Mouse (Mus musculus) heart, embryonic 16.5 days (tissue): Measurements from ENCODE around the gene Upk1a. TPM values are rescaled to one million over a fixed set of nuclear protein-coding genes. Genes with fewer than 3 reads are reported as not detected.

ENCODE experiments used
- ATAC-seq: fragments of 200-750 bp; cut with Nextera tagmentation; replicated peaks from 2 replicates; pipeline ENCODE4 v1.8.0; 2017; ENCODE audit warnings: moderate number of reproducible peaks; ENCODE audit not compliant: insufficient read depth, low FRiP score; ENCODE audit errors: extremely low read depth
- H3K27ac ChIP-seq: fragments of 300-500 bp; sonication (generic); 2 replicates; pipeline ENCODE4 v1.5.1; 2014; ENCODE audit warnings: mild to moderate bottlenecking, low read length, control low read depth, moderate library complexity
- H3K27me3 ChIP-seq: fragments of 300-500 bp; sonication (generic); 2 replicates; pipeline ENCODE4 v1.6.1; 2014; ENCODE audit warnings: low read length, mixed read lengths; ENCODE audit not compliant: control insufficient read depth, insufficient read depth
- H3K36me3 ChIP-seq: fragments of 300-500 bp; sonication (generic); 2 replicates; pipeline ENCODE4 v1.6.1; 2014; ENCODE audit not compliant: control insufficient read depth, insufficient read depth
- H3K4me1 ChIP-seq: fragments of 300-500 bp; sonication (generic); 2 replicates; pipeline ENCODE4 v1.6.1; 2014; ENCODE audit warnings: low read length, mixed read lengths; ENCODE audit not compliant: control insufficient read depth, insufficient read depth
- H3K4me2 ChIP-seq: fragments of 300-500 bp; sonication (generic); 2 replicates; pipeline ENCODE4 v1.6.1; 2014; ENCODE audit warnings: low read depth, mild to moderate bottlenecking, control low read depth, low read length
- H3K4me3 ChIP-seq: fragments of 300-500 bp; sonication (generic); 2 replicates; pipeline ENCODE4 v1.5.1; 2014; ENCODE audit warnings: mild to moderate bottlenecking, control low read depth, low read length
- H3K9ac ChIP-seq: fragments of 300-500 bp; sonication (generic); 2 replicates; pipeline ENCODE4 v1.6.1; 2014; ENCODE audit warnings: low read length, control low read depth
- H3K9me3 ChIP-seq: fragments of 300-500 bp; sonication (generic); replicated peaks from 2 replicates; pipeline ENCODE4 v1.6.1; 2016; ENCODE audit warnings: low read length; ENCODE audit not compliant: control insufficient read depth
- WGBS: fragments of 180-500 bp; shearing (Covaris S2); extraction: QIAGEN DNeasy Blood & Tissue Kit; methylation state at CpG from one replicate; pipeline ENCODE4 v1.1.7; 2014; 5-methylcytosine and 5-hydroxymethylcytosine counted together
- polyA plus RNA-seq: library from polyadenylated mRNA; unstranded; fragments of >200 nt; fragmentation: Nextera tagmentation; extraction: Ambion mirVana; gene quantifications from 2 replicates; pipeline ENCODE4 v1.2.1, GENCODE M21; 2015

The Upk1a gene
- polyA plus RNA-seq, 1 experiment from 2014 or later: 0.49 TPM

GRCm38 (mm10) chr7:30566033-30566432, 46.6 kb downstream of the Upk1a start:
- Histone ChIP-seq H3K4me1 (peaks cover 6% of the 10 kb centered on the region), H3K9ac (no peak overlapping the region), H3K36me3 (peaks cover 47% of the 10 kb centered on the region), H3K27ac (no peak overlapping the region), H3K27me3 (no peaks in the 10 kb centered on the region), H3K4me3 (no peak overlapping the region), H3K9me3 (no peaks in the 10 kb centered on the region), H3K4me2 (no peak overlapping the region)
- 79% methylated on average over 9 of the region's 9 CpGs for WGBS
- ATAC-seq: no peak

GRCm38 (mm10) chr7:30564970-30565571, 47.6 kb downstream of the Upk1a start, which contains the start of gene Igflr1:
Igflr1 (plus strand) TSS chr7:30565427.
- Histone ChIP-seq H3K27me3 (no peaks in the 10 kb centered on the region), H3K9ac (no peak within 1 kb of the TSS), H3K4me3 (no peak within 1 kb of the TSS), H3K9me3 (no peaks in the 10 kb centered on the region), H3K36me3 (peaks cover 39% of the 10 kb centered on the region), H3K4me2 (no peak within 1 kb of the TSS), H3K4me1 (peaks cover 8% of the 10 kb centered on the region), H3K27ac (no peak within 1 kb of the TSS)
- WGBS: 91% methylated on average over 12 of the region's 12 CpGs
- ATAC-seq: no peak

GRCm38 (mm10) chr7:30563906-30564280, 48.8 kb downstream of the Upk1a start:
- no peak for ATAC-seq
- WGBS: 21% methylated on average over 6 of the region's 6 CpGs
- H3K4me2 ChIP-seq: peak overlapping the region; percentile 79
- peak overlapping the region; percentile 92 for H3K9ac ChIP-seq
- H3K4me3 ChIP-seq: peak overlapping the region; percentile 95
- H3K36me3 ChIP-seq: peaks cover 27% of the 10 kb centered on the region
- no peaks in the 10 kb centered on the region for H3K27me3 ChIP-seq
- H3K27ac ChIP-seq: peak overlapping the region; percentile 99
- peaks cover 9% of the 10 kb centered on the region for H3K4me1 ChIP-seq
- no peaks in the 10 kb centered on the region for H3K9me3 ChIP-seq

GRCm38 (mm10) chr7:30563117-30563905, 49.3 kb downstream of the Upk1a start, which contains the start of the genes U2af1l4, Gm49396 and Psenen:
U2af1l4 (plus strand) TSS chr7:30563301.
Gm49396 (plus strand) TSS chr7:30563344.
Psenen (minus strand) TSS chr7:30563627.
- Histone ChIP-seq H3K9ac (peak within 1 kb of the TSS; percentile 92), H3K27ac (peak within 1 kb of the TSS; percentile 99), H3K4me3 (peak within 1 kb of the TSS; percentile 95), H3K9me3 (no peaks in the 10 kb centered on the region), H3K4me2 (peak within 1 kb of the TSS; percentile 89), H3K4me1 (peaks cover 15% of the 10 kb centered on the region), H3K27me3 (no peaks in the 10 kb centered on the region), H3K36me3 (peaks cover 21% of the 10 kb centered on the region)
- ATAC-seq: peak; percentile 85
- WGBS: under 1% methylated on average over 45 of the region's 45 CpGs

GRCm38 (mm10) chr7:30562526-30563116, 50.0 kb downstream of the Upk1a start:
- peak overlapping the region; percentile 89 for H3K4me2 ChIP-seq
- H3K4me3 ChIP-seq: peak overlapping the region; percentile 95
- peaks cover 19% of the 10 kb centered on the region for H3K4me1 ChIP-seq
- H3K36me3 ChIP-seq: peaks cover 17% of the 10 kb centered on the region
- under 1% methylated on average over 27 of the region's 27 CpGs for WGBS
- no peak for ATAC-seq
- H3K27ac ChIP-seq: peak overlapping the region; percentile 99
- H3K9me3 ChIP-seq: no peaks in the 10 kb centered on the region
- H3K27me3 ChIP-seq: no peaks in the 10 kb centered on the region
- peak overlapping the region; percentile 76 for H3K9ac ChIP-seq

- no peaks in the 10 kb centered on the region for H3K27me3 ChIP-seq
- peak overlapping the region; percentile 65 for H3K27ac ChIP-seq
- peaks cover 19% of the 10 kb centered on the region for H3K4me1 ChIP-seq
- H3K9me3 ChIP-seq: no peaks in the 10 kb centered on the region
- H3K36me3 ChIP-seq: peaks cover 24% of the 10 kb centered on the region
- H3K4me2 ChIP-seq: peak overlapping the region; percentile 99; the same call in 1 of the 2 replicates
- no peak for ATAC-seq
- H3K9ac ChIP-seq: peak overlapping the region; percentile 67
- WGBS: 63% methylated on average over 2 of the region's 2 CpGs
- no peak overlapping the region for H3K4me3 ChIP-seq
These were observed 52.4 kb downstream of the Upk1a start for GRCm38 (mm10) chr7:30560296-30560695.

- Histone ChIP-seq H3K27ac (peak within 1 kb of the TSS; percentile 81), H3K9me3 (no peaks in the 10 kb centered on the region), H3K4me1 (peaks cover 19% of the 10 kb centered on the region), H3K4me2 (peak within 1 kb of the TSS; percentile 99), H3K4me3 (peak within 1 kb of the TSS; percentile 82), H3K36me3 (peaks cover 30% of the 10 kb centered on the region), H3K27me3 (no peaks in the 10 kb centered on the region), H3K9ac (peak within 1 kb of the TSS; percentile 86)
- ATAC-seq: peak; percentile 83
- WGBS: under 1% methylated on average over 20 of the region's 20 CpGs
These were observed 53.1 kb downstream of the Upk1a start, which contains the start of gene Lin37 for GRCm38 (mm10) chr7:30559443-30559954. Lin37 (minus strand) TSS chr7:30559838.

GRCm38 (mm10) chr7:30558656-30559442, 53.8 kb downstream of the Upk1a start:
- peak overlapping the region; percentile 99 for H3K4me2 ChIP-seq
- H3K4me3 ChIP-seq: peak overlapping the region; percentile 82
- H3K4me1 ChIP-seq: peaks cover 22% of the 10 kb centered on the region
- no peaks in the 10 kb centered on the region for H3K27me3 ChIP-seq
- WGBS: 11% methylated on average over 12 of the region's 12 CpGs
- H3K9me3 ChIP-seq: no peaks in the 10 kb centered on the region
- H3K36me3 ChIP-seq: peaks cover 33% of the 10 kb centered on the region
- peak overlapping the region; percentile 86 for H3K9ac ChIP-seq
- H3K27ac ChIP-seq: peak overlapping the region; percentile 81
- no peak for ATAC-seq
